Mouse (Mus musculus) lung, postnatal 10 days (tissue): Measurements from ENCODE around the gene S1pr3.
A peak's percentile ranks its signal among the peaks of the same experiment; 100 is the strongest.

Source experiments
- DNase-seq: peaks from one replicate; pipeline ENCODE4 v3.0.0; 2021

Gene S1pr3

DNA sequence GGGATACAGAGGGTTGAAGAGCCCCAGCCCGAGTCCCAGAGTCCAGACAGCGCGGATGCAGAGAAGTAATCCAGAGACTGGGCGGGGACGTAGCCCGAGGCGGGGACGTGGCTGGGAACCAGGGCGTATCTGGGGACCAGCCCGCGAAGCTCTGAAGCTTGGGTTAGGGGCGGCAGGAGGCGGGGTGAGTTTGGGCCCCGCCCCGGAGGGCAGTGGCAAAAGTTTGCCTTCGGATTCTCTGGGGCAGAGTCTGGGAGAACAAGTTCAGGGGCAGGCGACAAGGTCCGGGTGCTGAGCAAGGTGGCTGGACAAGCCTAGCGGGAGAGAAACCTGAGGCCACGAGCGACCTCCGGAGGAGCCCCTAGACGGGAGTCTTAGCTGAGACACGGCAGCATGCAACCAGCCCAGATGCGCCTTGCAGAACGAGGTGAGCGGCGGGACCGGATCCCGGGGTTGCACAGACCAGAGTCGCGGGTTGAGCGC lies at the start of gene S1pr3:
S1pr3 (plus strand) TSS at position 121 of the 483 bp plus-strand sequence.
- peak; percentile 85 for DNase-seq

DNA sequence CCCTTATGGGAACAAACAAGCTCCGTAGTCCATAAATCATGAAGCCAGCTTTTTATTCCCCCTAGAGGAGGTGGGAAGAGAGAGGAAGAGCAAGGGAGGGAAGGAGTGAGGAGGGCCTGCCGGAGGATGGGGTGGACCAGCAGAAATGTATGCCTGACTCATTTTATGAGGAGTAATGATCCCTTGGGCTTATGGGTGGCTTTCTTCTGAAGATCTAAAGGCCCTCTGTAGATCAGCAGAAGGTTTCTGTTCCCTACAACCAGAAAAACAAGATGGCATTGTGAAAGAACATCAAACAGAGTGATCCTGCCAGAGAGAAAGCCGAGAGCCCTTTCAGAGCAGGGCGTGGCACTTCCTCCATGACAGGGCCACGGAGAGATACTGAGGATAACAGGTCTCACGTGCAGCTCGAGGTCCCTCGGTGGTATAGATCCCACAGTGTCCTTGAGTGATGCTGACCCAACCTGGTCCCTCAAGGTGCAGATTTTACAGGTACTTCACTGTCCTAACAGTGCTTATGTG lies 47.9 kb upstream of the S1pr3 start:
- no peak for DNase-seq

DNA sequence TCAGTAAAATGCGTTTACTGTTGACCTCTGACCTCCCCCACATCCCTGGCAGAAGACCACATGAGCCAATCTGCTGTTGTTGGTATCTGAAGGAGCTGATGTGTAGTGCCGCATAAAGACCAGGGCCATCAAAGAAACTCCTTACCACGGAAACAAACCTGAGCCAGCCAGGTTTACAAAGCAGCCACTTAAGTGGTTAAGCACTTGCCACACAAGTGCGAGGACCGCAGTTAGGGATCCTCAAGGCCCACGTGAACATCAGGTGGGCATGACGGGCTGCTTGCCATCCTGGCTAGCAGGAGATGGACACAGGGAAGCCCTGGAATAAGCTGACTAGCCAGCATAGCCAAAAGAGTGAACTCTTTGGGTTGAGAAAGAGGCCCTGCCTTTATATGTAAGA lies 45.0 kb upstream of the S1pr3 start:
- DNase-seq: no peak

DNA sequence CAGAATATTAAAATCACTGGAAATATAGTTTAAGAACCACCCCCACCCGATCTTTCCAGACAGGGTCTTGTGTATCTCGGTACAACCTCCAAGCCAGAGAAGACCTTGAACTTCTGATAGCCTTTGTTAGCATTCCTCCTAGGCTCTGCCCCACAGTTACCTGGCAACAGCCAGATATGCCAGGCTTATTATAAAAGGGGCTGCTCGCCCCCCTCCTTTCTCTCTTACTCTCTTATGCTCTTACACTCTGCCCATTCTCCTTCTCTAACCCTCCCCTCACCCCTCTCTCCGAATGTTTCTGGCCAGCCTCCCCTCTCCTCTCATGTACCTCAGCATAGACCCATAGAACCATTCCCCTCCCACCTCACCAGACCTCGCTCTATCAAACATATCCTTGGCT lies 44.5 kb upstream of the S1pr3 start:
- no peak for DNase-seq

DNA sequence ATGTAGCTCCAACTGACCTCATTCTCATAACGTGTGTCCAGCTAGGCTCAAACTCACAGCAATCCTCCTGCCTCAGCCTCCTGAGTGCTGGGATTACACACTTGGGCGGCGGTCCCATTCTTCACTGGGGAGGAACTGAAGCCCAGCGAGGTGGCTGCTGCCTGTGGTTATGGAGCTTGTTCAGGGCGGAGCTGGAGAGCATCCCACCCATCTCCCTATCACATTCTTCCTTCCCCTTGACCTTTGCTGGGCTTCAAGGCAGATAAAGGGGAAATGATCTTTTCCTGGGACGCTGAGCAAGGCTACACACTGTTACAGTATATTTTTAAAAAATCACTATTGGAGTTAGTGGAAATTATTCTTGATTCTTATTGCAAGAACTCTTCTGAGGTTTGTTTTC lies 43.2 kb upstream of the S1pr3 start:
- DNase-seq: no peak

DNA sequence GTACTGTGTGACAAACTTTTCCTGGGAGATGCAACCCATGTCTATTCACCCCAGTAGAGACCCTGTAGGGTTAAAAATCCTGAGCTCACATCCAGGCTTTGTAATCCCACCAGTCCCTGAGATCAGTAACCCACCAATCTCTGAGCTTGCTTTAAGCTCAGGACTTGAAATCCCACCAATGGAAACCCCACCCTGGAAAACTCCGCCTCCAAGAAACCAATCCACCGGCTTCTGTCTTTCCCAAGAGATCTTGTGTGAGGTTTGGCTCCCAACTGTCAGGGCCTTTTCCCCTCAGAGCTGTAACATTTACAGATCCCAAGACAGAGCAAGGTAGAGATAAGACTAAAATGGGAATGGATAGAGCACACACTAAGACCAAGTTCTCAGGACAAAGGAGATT lies 40.1 kb upstream of the S1pr3 start:
- no peak for DNase-seq

DNA sequence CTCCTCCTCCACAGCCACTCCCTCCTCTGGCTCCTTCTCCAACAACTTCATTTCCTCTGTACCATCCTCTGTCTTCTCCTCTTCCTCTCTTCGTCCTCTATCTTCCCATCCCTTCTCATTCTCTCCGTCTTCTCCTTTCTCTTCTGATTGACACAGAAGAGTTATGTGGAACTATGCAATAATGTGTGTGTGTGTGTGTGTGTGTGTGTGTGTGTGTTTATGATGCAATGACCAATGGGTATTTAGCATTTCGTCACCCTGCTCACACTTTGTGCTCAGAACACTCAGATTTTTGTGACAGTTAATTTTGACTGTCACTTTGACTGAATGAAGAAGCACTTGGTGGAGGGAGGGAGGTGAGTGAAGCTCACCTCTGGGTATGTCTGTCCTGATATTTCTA lies 39.1 kb upstream of the S1pr3 start:
- DNase-seq: no peak

DNA sequence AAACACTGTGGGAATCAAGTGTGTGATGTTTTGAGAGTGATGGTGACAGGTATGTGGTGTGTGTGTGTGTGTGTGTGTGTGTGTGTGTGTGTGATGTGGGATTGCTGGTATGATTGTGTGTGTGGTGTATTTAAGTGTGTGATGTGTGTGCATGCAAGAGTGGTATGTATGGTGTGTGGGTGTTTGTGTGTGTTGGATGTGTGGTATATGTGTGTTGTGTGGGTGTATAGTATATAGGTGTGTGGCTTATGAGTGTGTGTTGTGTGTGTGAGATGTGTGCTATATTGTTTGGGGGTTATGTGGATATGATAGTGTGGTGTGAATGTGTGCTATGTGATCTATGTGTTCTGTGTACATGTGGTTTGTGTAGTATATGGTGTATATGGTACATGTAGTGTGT lies 35.4 kb upstream of the S1pr3 start:
- DNase-seq: no peak

DNA sequence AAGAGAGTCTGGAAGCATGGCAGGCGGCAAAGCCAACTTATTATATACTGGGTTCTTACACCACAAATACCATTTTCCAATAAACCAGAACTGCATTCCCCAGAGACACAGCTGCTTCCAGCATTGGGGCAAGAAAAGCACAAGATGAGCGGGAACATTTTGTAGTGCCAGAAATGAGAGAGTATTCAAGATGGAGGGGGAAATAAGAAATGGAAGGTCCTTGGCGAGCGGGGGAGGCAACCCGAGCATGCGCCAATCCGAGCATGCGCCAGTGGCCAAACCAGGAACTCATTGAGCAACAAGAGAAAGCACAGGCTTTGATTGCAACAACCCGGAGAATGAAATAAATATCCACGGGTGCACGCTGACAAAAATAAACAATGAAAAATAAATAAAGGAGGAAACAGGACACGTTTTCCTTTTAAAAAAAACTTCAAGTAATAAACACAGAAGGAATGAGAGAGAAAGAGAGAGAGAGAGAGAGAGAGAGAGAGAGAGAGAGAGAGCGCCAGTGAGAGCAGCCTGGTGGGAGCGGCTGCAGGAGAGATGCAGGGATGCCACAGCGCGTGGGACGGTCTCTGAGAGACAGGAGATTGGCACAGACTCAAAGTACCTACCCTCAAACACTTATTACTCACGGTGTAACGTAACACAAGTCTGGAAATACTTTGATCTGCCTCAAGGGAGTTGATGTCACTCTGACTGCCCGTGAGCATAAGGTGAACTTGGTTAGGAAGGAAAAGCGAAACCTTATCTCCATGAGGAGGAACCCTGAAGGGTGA lies 34.2 kb upstream of the S1pr3 start:
- peak; percentile 77 for DNase-seq

DNA sequence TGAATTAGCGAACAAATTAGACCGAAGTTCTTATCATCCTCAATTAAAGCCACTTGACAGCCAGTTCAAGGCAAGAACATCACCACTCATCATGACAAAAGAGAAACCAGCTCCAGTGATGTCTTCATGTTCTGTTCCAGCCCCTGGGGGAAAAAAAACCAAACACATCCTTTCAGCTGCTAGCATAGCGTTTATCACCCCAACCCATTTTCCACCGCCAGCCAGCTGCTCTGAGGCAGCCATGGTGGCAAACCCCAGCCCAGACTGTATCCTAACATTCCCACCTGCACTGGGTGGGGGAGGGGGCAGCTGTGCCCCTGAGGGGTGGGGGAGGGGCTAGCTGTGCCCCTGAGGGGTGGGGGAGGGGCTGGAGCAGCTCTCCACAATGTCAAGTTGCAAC lies 30.3 kb upstream of the S1pr3 start:
- peak; percentile 21 for DNase-seq

DNA sequence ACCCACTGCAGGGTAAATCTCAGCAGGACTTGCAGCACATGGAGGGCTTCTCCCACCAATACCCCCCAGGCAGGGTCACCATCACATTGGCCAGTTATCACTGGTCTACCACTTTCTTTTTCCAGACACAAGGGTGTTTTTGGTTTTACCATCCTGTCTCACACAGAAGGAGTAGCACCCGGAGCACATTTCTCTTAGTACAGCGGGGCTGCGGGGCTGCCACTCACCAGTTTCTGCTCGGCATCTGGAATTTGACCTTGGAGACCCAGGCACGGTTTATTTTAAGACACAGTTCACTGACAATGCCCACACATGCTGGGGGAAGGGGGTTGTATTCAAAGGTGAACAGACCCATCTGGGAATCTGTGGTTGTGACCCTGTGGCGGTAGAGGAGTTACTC lies 28.8 kb upstream of the S1pr3 start:
- DNase-seq: peak; percentile 16

DNA sequence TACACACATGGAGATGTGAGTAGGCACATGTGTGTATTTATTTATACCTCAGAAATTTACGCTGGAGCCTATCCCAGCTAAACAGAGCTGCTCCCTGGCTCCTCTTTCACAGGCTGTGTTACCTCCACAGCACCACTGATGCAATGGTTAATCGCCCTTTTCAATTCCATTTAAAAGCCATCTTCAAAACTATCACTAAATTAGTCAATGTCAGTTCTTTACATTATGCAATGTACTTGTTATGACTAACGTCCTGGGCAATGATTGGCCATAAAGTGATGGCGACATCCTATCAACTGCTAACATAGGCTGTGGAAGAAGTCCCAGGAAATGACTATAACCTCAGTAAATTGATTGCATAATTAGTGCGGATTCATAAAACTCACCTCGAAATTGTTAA lies 26.9 kb upstream of the S1pr3 start:
- no peak for DNase-seq

DNA sequence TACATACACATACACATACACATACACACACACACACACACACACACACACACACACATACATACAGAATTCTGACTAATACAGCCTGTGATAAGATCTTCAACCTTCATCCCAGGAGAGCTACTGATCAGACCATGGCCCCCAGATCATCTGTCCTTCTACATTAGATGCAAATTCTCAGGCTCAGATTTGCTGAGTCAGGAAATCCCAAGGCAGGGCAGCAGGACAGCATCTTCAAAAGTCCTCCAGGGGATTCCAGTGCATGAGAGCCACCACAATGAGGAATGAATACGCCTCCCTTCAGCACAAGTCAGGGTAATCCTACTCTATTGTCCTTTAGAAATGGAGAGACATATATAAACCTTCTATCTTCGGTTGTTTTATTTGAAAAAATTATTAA lies 23.5 kb upstream of the S1pr3 start:
- DNase-seq: no peak

DNA sequence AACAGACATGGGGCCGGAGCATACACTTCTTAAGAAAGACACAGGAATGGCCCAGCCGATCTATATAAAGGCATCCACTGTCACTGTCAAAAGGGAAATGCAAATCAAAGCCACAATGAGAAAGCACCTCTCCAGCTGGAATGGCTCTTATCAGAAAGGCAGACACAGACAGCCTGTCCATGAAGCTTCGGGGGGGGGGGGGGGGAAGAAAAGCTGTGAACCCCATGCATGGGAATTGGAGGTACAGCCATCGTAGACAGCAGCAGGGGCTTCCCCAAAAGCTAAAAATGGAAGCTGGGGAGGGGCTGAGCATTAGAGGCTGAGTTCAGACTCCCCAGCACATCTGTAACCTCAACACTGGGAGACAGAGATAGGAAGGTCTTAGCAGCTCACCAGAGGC lies 20.5 kb upstream of the S1pr3 start:
- DNase-seq: no peak

DNA sequence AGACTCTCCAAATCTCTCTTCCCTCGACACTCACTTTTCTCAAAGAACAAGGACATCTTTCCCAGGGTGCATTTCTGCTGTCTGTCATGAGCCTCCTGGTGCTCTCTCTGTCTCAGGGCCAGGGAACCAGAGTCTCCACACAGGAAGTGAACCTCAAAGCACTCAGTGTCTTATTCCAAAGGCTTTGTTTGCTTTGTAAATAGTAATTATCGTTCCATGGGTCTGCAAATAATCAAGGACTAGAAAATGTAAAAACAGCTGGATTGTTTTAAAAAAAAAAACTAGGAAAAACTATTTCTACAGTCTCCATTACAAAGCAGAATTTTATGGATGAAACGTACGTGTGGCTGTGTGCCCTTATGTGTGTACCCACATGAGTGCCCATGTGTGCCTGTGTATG lies 18.0 kb upstream of the S1pr3 start:
- peak; percentile 25 for DNase-seq

DNA sequence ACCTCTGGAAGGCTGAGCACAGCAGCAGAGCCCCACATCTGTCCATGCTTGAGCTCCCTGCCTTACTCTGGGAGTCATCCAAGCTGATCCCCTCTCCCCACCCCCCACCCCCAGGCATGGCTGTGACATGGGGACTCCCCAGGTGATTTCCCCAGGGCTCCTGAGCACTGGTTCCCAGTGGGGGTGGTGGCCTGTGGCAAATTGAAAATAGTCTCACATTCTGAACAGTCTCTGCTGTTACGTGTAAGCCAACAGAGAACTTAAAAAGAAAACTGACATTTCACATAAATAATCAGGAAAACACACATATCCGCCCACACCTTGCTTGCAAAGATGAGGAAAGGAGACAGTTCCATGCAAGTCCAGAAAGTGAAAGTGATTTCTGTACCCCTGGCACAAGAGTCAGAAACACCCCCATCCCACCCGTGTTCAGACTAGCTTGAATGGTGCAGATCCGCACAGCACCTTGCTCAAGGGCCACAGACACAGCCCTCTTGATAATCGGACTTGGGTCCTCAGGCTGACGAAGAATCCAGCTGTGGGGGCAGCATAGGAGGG lies 17.0 kb upstream of the S1pr3 start:
- DNase-seq: no peak

DNA sequence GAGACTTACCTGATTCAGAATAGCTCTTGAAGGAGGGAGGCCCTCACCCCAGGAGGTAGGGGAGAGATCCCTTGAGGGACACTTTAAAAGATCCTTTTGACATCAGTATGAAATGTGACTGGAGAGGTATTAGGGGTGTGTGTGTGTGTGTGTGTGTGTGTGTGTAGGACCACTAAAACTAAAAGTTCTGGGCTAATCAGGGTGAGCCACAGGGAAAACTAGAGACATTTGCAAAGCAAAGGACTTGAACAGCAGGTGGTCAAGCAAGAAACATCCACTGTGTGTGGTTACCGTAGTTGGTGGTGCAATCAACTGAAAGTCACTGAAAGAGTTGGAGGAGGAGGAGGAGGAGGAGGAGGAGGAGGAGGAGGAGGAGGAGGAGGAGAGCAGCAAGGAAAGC lies 16.2 kb upstream of the S1pr3 start:
- DNase-seq: no peak

DNA sequence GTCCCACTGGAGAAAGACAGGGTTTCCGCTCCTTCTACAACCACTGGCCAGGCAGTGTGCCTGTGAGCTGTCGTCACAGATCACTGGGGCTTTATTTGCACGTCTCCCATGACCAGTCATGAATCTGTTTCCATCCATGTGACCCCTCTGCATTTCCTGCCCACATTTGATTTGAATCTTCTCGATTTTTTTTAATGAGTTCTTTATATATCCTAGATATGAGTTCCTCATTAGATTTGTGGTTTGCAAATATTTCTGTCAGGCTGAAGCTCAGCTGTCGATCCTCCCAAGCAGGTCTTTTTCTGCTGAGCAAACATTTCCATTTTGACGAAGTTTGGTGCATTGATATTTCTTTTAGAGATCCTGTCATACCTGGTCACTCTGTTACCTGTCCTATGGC lies 10.6 kb upstream of the S1pr3 start:
- DNase-seq: no peak

DNA sequence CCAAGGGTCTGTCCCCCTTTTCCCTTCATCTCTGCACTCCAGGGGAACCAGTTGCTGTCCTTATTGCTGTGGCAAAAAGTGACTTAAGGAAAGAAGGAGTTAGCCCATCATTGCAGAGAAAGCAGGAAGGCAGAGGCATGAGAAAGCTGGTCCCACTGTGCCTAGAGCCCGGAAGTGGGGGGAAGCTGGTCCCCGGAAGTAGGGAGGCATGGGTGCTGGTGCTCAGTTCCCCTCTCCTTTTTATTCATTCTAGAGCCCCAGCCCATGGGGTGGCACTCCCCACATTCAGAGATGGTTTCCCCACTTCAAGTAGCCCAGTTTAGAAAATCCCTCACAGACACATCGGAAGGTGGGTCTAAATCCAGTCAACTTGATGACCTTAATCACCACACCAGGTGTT lies 8.9 kb upstream of the S1pr3 start:
- no peak for DNase-seq

DNA sequence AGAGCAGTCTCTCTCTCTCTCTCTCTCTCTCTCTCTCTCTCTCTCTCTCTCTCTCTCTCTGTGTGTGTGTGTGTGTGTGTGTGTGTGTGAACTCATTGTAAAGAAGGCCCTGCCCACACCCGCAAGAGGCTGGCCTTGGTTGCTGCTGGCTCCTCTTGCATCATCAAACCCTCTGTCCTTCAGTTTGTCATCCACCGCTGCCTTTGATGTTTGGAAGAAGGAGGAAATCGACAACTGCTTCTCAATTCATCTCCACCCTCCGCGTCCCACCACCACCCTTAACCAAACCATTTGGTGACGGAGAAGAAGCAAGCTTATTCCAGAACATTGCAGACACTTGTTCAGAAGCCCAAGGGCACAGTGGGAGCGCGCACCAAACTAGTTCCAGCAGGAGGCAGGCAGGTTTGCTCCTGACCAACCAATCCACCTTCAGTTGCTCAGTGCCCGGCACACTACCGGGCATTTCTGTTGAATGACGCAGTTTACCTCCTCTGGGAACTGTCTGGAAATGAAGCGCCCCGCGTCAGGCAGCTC lies 8.2 kb upstream of the S1pr3 start:
- no peak for DNase-seq

DNA sequence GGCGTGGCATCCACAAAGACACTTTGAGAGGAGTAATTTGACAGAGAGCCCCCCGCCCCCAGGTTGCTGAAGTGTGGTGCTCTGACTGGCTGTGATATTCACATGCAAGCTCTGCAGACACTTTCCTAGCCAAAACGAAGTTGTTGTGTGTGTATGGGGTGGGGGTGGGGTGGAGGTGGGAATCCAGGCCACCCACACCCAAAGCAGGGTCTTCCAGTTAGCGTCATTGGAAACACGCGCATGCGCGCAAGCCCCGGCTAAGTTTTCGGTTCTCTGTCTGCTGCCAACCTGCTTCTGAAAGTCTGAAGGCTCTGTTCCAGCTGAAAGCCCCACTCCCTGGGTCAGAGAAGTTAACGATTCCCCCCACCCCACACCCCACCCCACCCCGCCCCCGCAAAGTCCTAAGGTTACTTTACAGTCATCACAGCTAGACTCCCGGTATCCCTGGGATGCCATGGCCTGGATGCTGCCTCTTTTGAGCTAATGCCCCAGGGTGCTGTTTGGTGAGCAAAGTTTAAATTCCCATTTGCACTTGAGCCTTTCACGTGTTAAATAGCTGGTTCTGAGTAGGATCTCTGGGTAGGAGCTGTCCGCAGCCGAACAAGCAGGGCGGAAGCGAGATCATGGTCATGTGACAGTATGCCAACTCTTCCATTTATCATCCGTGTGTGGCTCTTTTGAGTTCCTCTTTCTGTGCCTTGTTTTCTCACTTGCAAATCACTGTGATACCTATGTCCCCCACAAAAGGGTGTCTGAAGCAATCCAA lies 7.5 kb upstream of the S1pr3 start:
- no peak for DNase-seq

DNA sequence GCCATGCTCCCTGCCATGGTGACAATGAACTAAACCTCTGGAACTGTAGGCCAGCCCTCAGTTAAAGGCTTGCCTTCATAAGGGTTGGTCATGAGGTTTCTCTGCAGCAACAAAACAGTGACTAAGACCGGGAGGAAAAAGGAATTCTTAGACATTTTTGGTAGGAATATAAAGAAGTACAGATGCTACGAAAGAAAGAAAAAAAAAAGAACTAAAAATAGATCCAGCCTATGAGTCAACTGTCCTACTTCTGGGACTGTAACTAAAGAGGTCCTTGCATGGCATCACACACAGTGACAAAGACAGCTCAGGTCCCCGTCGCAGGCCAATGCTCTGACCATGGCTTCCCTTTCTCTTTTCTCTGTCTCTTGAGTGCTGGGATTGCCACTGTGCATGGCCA lies 3.9 kb upstream of the S1pr3 start:
- no peak for DNase-seq

DNA sequence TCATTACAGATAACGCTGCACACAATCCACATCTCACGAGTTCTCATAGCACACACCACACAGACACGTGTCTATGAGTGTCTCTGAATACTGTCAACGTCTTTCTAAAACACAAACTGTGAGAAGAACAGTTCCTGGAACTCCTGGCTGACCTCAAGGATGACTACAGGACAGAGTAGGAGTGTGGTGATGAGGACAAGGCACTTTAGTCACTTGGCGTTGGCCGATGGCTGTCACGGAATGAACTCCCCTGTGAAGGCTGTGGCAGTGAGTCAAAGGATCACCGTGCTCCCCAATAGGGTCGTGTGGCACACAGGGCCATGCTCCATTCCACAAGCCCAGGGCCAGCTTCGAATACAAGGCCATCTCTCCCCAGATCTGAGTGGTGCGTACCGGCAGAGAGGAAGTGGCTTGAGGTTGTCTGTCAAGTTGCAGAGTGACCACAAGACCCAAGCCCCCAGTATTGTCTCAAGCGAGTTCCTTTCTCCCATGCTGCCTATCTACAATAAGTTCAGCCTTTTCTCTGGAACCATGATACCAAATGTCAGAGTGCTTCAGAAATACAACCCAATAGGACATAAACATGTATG lies 2.6 kb upstream of the S1pr3 start:
- peak; percentile 64 for DNase-seq
